Mouse (Mus musculus): ENCODE measurements around the gene Il1rl1.

The Il1rl1 gene

GRCm38 (mm10) chr1:40435936-40436335 is 6.6 kb downstream of the Il1rl1 start:
- no peak for ATAC-seq (ENCODE audit: insufficient number of reproducible peaks, low FRiP score, low TSS enrichment)

- ATAC-seq (ENCODE audit: insufficient number of reproducible peaks, low FRiP score, low TSS enrichment): no peak
Observed at GRCm38 (mm10) chr1:40437340-40437739, 8.0 kb downstream of the Il1rl1 start.

GRCm38 (mm10) chr1:40439504-40439903 is 10.1 kb downstream of the Il1rl1 start:
- no peak for ATAC-seq (ENCODE audit: insufficient number of reproducible peaks, low FRiP score, low TSS enrichment)

GRCm38 (mm10) chr1:40444800-40445199 is 15.4 kb downstream of the Il1rl1 start:
- ATAC-seq (ENCODE audit: insufficient number of reproducible peaks, low FRiP score, low TSS enrichment): no peak

GRCm38 (mm10) chr1:40465477-40466430 is 36.4 kb downstream of the Il1rl1 start, which contains the start of gene Il18r1:
Gene Il18r1, plus strand, starts transcription at chr1:40465552.
- no peak for ATAC-seq (ENCODE audit: insufficient number of reproducible peaks, low FRiP score, low TSS enrichment)

GRCm38 (mm10) chr1:40467306-40467705 is 37.9 kb downstream of the Il1rl1 start:
- no peak for ATAC-seq (ENCODE audit: insufficient number of reproducible peaks, low FRiP score, low TSS enrichment)

- no peak for ATAC-seq (ENCODE audit: insufficient number of reproducible peaks, low FRiP score, low TSS enrichment)
Observed at GRCm38 (mm10) chr1:40468805-40469204, 39.4 kb downstream of the Il1rl1 start.

GRCm38 (mm10) chr1:40469900-40470299 is 40.5 kb downstream of the Il1rl1 start:
- no peak for ATAC-seq (ENCODE audit: insufficient number of reproducible peaks, low FRiP score, low TSS enrichment)

GRCm38 (mm10) chr1:40472401-40472800 is 43.0 kb downstream of the Il1rl1 start:
- ATAC-seq (ENCODE audit: insufficient number of reproducible peaks, low FRiP score, low TSS enrichment): no peak

GRCm38 (mm10) chr1:40473640-40474039 is 44.3 kb downstream of the Il1rl1 start:
- ATAC-seq (ENCODE audit: insufficient number of reproducible peaks, low FRiP score, low TSS enrichment): no peak

GRCm38 (mm10) chr1:40474336-40474735 is 45.0 kb downstream of the Il1rl1 start:
- no peak for ATAC-seq (ENCODE audit: insufficient number of reproducible peaks, low FRiP score, low TSS enrichment)

- no peak for ATAC-seq (ENCODE audit: insufficient number of reproducible peaks, low FRiP score, low TSS enrichment)
Observed at GRCm38 (mm10) chr1:40475697-40476096, 46.3 kb downstream of the Il1rl1 start.

GRCm38 (mm10) chr1:40476756-40477155 is 47.4 kb downstream of the Il1rl1 start:
- ATAC-seq (ENCODE audit: insufficient number of reproducible peaks, low FRiP score, low TSS enrichment): no peak

GRCm38 (mm10) chr1:40479505-40479923 is 50.1 kb downstream of the Il1rl1 start:
- no peak for ATAC-seq (ENCODE audit: insufficient number of reproducible peaks, low FRiP score, low TSS enrichment)

GRCm38 (mm10) chr1:40494594-40494993 is 65.2 kb downstream of the Il1rl1 start:
- no peak for ATAC-seq (ENCODE audit: insufficient number of reproducible peaks, low FRiP score, low TSS enrichment)

GRCm38 (mm10) chr1:40499708-40500107 is 70.3 kb downstream of the Il1rl1 start:
- ATAC-seq (ENCODE audit: insufficient number of reproducible peaks, low FRiP score, low TSS enrichment): no peak

GRCm38 (mm10) chr1:40501126-40501525 is 71.8 kb downstream of the Il1rl1 start:
- ATAC-seq (ENCODE audit: insufficient number of reproducible peaks, low FRiP score, low TSS enrichment): no peak

GRCm38 (mm10) chr1:40501546-40502398 is 72.4 kb downstream of the Il1rl1 start:
- ATAC-seq (ENCODE audit: insufficient number of reproducible peaks, low FRiP score, low TSS enrichment): no peak

GRCm38 (mm10) chr1:40504548-40504947 is 75.2 kb downstream of the Il1rl1 start:
- no peak for ATAC-seq (ENCODE audit: insufficient number of reproducible peaks, low FRiP score, low TSS enrichment)

All from cerebellum, adult (tissue).